Mouse (Mus musculus) lung, postnatal 4 days (tissue): ENCODE measurements at regions not wholly inside any gene's neighbourhood (a gene's known extent, or its start where the extent isn't known, plus 50 kb on each side); places are given as distances from the start of the nearest gene placed in this dataset.

Experiments
- DNase-seq, 2 experiments: peaks; one replicate each; pipeline ENCODE4 v3.0.0; 2021

DNA sequence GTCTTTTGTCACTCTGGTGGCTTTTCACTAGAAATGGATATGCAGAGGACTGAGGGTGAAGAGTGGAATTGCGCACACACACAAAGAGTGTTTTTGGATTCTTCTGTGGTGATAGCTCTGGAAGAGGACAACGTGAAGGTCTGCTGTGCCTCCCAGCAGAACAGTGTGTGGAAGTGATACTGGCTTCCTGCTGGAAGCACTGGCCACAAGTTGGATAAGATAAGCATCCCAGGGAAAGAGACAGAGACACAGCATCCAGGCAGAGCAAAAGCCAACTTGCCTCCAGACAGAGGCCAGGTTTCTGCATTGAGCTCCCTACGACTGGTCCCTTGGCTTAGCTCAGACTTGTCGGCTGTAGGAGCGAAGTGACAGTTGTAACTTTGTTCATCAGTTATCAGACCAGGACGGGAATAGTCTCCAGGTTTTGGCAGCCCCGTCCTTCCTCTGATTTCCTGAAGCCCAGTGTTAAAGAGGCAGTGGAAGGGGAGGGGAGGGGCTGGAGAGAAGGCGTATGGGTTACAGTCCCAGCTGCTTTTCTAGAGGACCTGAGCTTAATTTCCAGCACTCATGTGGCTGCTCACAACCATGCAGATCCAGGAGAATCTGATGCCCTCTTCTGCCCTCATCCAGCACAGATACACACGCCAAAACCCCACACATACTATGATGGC lies 89.2 kb downstream of the Tmem170b start:
- DNase-seq = peak; percentile 25 to 31

DNA sequence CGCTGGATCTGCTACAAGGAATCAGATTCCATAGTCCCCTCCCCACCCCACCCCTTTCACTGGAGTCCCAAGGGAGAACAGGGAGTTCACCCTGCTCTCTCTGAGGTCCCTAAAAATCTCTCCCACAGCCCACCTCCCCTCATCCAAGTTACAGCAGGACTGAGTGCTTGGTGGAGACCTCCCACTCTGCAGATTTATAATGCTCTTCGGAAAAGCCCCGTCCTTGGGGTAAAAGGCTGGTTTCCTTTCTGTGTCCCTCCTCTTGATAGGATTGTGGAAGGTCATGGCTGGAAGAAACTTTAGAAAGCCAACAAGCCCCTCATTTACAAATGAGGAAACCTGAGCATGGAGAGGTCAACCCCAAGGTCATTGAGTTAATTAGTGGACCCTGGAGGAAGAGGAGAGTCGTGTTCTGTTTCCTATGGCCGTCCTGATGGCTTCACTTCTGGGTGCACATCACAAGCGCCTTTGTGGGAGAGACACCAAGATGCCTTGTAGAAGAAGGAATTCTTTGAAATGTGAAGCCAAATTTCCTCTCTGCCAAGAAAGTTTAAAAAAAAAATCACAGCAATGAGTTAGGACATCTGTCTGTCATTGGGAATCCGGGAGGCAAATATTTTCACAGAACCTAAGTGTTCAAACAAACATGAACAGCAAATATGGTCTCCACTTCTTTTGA lies 91.2 kb downstream of the Tmem170b start:
- DNase-seq = peak; percentile 20 to 34

DNA sequence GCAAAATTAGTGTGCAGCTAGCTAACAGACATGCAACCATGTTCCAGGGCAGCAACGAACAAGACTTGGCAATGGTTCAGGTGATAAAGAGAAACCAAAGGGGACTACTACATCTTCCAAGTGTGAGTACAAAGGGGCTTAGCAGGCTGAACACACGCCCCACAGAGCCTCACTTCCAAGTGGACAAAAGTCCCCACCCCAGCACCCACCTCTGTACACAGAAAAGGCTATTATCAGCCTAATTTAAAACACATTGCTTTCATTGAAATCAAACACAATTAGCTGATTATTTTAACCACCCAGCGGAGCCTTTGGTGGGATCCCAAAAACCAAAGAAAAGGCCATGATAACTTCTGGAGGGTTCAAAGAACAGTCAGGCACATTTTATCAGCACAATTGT lies 95.6 kb downstream of the Tmem170b start:
- no peak for DNase-seq

DNA sequence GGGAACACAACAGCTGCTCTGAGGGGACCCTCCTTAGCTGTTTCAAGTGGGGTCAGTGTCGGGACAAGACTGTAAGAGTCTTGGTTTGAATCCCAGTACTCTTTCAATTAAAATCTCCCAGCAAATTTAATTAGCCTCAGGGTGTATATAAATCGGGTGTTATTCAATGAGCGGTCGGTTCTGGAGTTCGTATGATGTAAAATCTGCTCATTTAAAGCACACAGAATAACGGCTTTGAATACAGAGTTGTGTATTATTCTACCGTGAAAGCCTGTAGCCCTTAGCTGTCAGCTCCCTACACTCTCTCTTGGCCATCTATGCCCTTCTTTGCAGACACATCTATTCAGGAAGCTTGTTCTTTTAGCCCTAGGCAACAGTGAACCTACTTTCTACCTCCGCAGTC lies 96.1 kb downstream of the Tmem170b start:
- DNase-seq = no peak

DNA sequence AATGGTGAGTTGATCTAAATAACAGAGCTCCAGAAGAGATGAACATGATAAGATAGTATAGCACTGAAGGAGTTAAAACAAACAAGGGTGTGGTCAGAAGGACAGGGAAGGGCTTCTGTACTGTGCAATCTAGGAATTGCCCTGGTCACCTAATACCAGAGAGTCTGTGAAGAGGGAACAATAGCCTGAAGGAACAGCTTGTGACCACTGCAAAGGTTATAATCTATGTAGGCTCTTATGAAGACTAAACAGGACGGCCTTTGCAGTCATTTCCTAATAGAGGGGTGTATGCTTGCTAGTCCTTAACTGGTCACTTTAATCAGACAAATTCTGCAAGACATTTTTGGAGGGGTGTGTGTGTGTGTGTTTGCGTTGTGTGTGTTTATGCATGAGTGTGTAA lies 97.5 kb downstream of the Tmem170b start:
- no peak for DNase-seq

DNA sequence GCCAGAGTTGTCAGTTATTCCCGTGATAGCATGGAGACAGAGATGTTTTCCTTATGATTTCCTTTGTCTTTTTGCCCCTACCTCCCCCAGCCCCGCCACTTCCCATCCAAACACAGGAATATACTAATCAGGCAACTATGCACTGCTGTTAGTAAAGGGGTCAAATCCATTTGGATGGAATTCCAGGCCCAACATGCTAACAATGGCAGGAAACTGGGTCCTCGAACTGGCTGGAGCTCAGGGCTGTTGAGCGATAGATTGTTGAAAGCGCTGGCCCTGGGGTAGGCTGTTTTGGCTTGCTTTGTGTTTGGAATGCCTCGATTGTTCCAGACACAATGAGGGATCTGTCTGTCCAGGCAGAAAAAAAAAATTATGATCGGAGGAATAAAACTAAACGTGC lies 97.9 kb downstream of the Tmem170b start:
- DNase-seq = peak; percentile 65 to 84

DNA sequence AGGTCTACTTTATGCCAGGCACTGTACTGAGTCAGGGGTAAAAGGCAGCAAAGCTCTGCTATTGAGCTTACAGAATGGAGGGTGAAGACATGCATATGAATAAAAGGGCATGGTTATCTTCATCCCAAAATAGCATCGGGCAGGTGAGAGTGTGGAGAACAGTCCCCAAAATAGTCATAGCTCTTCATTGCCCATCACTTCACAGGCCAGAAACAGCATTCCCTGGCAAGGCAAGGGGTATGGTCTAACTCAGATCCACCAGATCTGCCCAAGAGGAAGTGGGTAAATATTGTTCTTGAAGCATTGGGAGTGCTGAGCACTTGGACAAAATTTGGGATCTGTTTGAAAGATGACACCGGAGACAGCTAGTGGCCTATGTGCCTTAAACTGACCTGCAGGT lies 99.1 kb downstream of the Tmem170b start:
- no peak for DNase-seq

DNA sequence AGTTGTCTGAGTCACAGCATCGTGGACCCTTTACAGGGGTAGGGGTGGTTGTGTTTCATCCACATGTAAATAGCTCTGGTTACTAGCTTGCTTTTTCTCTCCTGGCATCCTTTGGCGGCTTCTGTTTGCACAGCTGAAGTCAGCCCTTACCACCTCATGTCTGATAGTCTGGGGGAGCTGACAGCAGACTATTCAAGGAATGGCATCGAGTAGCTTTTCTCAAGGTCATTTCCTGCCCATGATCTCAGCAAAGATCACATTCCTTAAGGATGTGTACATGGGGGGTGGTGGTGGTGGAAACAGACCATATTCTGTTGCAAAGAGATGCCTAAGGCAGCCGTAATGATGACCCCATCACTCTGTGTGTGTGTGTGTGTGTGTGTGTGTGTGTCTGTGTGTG lies 99.9 kb downstream of the Tmem170b start:
- peak; percentile 33 to 60 for DNase-seq

DNA sequence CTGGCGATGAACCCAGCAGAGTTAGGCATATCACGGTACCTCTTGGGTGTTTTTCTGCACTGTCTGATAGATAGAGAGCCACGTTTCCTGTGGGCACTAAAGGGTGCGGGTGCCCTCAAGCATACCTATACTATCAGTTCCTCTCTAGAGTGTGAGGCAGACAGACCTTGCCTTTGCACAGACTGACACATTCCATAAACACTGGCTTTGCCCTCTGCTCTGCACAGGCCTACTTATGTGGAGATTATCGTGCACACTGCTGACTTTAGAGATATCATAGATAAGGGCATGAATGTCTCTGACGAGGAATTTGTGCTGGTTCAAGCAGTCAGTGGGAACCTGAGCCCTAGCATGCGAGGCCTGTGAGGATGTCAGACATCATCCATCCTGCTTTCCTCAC lies 102.1 kb downstream of the Tmem170b start:
- no peak for DNase-seq

DNA sequence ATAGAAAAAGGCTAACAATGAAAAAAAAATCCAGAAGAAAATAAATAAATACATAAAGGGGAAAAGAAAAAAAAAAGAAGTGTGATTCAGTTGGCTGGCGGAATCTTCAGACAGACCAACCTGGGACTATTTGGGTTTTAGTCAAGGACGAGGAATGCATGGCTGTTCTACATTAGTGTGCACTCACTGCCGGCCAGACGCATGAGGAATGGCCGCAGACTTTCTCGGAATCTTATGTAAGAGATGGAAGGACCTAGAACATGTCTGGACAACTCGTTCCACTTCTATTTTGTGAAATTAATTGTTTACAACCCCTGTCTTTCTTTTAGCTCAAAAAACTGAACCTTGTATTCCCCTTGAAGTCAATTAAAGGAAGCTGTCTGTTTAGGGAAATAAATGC lies 103.4 kb downstream of the Tmem170b start:
- no peak for DNase-seq

DNA sequence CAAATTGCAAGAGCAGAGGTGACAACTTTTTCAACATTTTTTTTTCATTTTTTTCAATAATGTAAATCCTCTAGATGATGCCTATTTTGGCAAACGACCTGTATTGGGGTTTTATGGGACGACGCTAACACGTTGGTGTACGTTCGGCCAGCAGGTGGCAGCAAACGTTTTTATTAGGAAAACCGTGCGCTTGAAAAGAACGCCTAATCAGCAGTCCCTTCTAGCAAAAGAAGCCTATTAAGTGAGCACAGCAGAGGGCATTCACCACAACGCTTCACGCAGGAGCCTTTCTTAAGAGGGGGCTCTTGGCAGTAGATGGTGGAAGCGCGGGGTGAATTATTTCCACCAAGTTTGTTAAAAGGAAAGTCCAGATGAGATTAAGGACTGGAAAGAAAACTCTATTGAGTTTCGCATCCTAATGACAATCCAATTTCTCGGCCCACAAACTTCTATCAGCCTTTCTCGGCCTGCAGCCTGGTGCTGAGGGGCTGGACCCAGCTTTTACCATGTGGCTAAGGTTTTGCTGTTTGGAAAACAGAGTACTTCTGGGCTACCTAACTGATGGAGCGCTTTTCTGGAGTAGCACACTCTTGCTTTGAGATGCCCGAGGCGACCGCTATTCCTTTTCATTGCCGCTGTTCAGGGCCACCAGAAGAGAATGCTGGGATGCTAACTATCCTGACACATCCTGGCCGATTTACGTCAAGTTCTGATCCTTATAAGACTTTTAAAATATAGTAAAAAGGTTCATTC lies 103.9 kb downstream of the Tmem170b start:
- DNase-seq = peak; percentile 83 to 88

DNA sequence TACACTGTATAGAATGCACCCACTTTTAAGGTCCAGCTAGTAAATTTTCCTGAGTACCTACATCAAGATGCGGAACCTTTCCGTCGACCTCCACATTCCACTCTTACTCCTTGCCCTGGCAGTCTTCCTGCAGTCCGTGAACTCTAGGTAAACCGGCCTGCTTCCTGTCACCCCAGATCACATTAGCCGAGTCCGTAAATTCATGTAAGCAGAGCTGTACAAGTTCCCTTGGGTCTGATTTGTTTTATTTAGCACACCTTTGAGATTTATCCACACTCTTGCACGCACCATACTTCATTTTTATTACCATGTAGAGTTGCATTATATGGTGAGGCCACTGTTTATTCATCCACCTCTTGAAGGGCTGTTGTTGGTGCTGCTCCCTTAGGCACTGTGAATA lies 106.9 kb downstream of the Tmem170b start:
- DNase-seq = no peak
